Mouse (Mus musculus): ENCODE measurements at regions not wholly inside any gene's neighbourhood (a gene's known extent, or its start where the extent isn't known, plus 50 kb on each side); places are given as distances from the start of the nearest gene placed in this dataset.

DNA sequence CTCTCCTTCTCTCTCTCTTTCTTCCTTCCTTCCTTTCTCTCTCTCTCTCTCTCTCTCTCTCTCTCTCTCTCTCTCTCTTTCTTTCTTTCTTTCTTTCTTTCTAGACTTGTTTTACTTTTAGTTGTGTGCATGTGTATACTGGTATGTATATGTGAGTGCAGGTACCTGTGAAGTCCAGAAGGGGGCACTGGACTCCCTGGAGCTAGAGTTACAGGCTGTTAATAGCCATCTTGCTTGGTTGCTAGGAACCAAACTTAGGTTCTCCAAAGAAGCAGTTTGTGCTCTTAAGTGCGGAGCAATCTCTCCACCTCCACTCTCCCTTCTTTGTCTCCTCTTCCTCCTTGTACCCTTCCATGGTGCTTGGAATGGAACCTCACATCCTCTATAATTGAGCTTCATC lies 77.2 kb downstream of the Gm10604 start:
- WGBS = 100% methylated on average over 1 of the region's 1 CpGs
- Histone ChIP-seq H3K4me3 (ENCODE audit: low read depth, low read length) (no peak overlapping the region), H3K9me3 (ENCODE audit: control insufficient read depth) (no peaks in the 10 kb centered on the region), H3K36me3 (ENCODE audit: control insufficient read depth, insufficient read depth) (no peaks in the 10 kb centered on the region), H3K27me3 (replicated peaks; ENCODE audit: control insufficient read depth, insufficient read depth, low read length) (no peaks in the 10 kb centered on the region), H3K9ac (ENCODE audit: low read depth, low read length) (no peak overlapping the region), H3K4me2 (replicated peaks; ENCODE audit: low read depth) (no peak overlapping the region), H3K27ac (ENCODE audit: low read depth, low read length) (no peak overlapping the region), H3K4me1 (replicated peaks; ENCODE audit: control insufficient read depth, insufficient read depth, low read length) (no peaks in the 10 kb centered on the region)
- TF ChIP-seq CTCF (IDR thresholded peaks at IDR 0.05; ENCODE audit: low read depth) = 0 out of 2 replicates have a peak, but pooled peaks have one; percentile 9
- ATAC-seq = no peak

DNA sequence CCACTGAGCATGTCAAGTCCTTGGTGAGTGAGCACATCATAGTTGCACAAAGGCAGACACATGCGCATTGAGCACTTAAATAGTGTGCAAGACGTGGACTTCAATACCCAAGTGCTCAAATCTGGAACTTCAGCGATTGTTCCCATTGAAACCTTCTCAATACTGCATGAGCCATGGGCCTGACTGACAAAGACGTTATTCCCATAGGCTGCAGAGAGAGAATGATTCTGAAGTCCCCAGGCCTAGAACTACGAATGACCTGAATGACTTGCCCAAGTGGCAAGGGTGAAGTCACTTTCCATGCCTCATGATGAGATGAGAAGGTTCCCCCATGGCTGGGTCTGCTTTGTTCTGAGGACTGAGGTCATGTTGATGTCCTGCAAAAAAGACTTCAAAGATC lies 77.7 kb downstream of the Gm10604 start:
- Histone ChIP-seq H3K9ac (ENCODE audit: low read depth, low read length) (no peak overlapping the region), H3K27ac (ENCODE audit: low read depth, low read length) (no peak overlapping the region), H3K4me1 (replicated peaks; ENCODE audit: control insufficient read depth, insufficient read depth, low read length) (no peaks in the 10 kb centered on the region), H3K4me3 (ENCODE audit: low read depth, low read length) (no peak overlapping the region), H3K27me3 (replicated peaks; ENCODE audit: control insufficient read depth, insufficient read depth, low read length) (no peaks in the 10 kb centered on the region), H3K36me3 (ENCODE audit: control insufficient read depth, insufficient read depth) (no peaks in the 10 kb centered on the region), H3K4me2 (replicated peaks; ENCODE audit: low read depth) (no peak overlapping the region), H3K9me3 (ENCODE audit: control insufficient read depth) (no peaks in the 10 kb centered on the region)
- TF ChIP-seq CTCF (IDR thresholded peaks at IDR 0.05; ENCODE audit: low read depth) = no peak
- 94% methylated on average over 5 of the region's 5 CpGs for WGBS
- ATAC-seq = no peak

DNA sequence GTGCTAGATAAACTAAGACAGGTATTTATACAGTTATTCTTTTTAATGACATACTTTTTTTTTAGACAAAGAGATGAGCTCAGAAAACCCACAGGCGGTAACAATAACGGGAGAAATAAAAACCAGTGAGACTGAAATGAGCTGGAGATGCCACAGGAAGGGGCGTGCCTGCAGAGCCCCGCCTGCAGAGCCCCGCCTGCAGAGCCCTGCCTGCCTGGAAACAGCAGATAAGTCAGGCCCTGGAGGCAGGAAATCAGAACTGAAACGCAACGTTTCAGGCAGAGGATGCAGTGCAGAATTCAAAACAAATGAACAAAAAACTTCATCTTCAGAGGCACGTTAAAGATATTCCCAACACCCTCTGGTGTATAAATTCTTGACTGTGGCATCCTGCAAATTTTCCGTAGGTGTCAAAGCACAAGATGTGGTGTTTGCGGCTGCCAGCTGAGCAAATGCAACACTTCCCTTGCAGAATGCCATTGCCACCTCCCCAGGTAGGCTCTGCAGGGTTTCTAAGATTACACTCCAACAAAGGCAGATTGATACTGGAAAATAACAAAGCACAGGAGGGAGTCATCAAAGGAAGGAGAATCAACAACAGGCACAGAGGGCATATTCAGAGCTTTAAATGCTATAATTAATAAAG lies 81.0 kb downstream of the Gm10604 start:
- WGBS = 11% methylated on average over 10 of the region's 10 CpGs
- ATAC-seq = no peak
- Histone ChIP-seq H3K4me2 (replicated peaks; ENCODE audit: low read depth) (no peak overlapping the region), H3K4me3 (ENCODE audit: low read depth, low read length) (no peak overlapping the region), H3K27ac (ENCODE audit: low read depth, low read length) (no peak overlapping the region), H3K36me3 (ENCODE audit: control insufficient read depth, insufficient read depth) (no peaks in the 10 kb centered on the region), H3K4me1 (replicated peaks; ENCODE audit: control insufficient read depth, insufficient read depth, low read length) (no peaks in the 10 kb centered on the region), H3K9me3 (ENCODE audit: control insufficient read depth) (no peaks in the 10 kb centered on the region), H3K9ac (ENCODE audit: low read depth, low read length) (no peak overlapping the region), H3K27me3 (replicated peaks; ENCODE audit: control insufficient read depth, insufficient read depth, low read length) (no peaks in the 10 kb centered on the region)
- no peak for TF ChIP-seq CTCF (IDR thresholded peaks at IDR 0.05; ENCODE audit: low read depth)

DNA sequence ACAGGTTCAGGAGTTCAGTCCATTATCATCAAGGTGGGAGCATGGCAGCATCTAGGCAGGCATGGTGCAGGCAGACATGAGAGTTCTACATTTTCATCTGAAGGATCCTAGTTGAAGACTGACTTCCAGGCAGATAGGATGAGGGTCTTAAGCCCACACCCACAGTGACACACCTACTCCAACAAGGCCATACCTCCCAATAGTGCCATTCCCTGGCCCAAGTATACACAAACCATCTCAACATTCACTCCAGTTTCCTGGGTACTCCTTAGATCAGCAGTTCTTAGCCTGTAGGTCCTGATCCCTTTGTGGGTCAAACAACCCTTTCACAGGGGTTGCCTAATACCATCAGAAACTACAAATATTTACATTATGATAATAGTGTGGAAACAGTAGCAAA lies 83.8 kb downstream of the Gm10604 start:
- H3K9me3 ChIP-seq (ENCODE audit: control insufficient read depth) = no peaks in the 10 kb centered on the region
- no peak overlapping the region for H3K27ac ChIP-seq (ENCODE audit: low read depth, low read length)
- H3K4me2 ChIP-seq (replicated peaks; ENCODE audit: low read depth) = no peak overlapping the region
- H3K4me3 ChIP-seq (ENCODE audit: low read depth, low read length) = no peak overlapping the region
- no peaks in the 10 kb centered on the region for H3K4me1 ChIP-seq (replicated peaks; ENCODE audit: control insufficient read depth, insufficient read depth, low read length)
- H3K9ac ChIP-seq (ENCODE audit: low read depth, low read length) = no peak overlapping the region
- ATAC-seq = no peak
- no peaks in the 10 kb centered on the region for H3K27me3 ChIP-seq (replicated peaks; ENCODE audit: control insufficient read depth, insufficient read depth, low read length)
- no peaks in the 10 kb centered on the region for H3K36me3 ChIP-seq (ENCODE audit: control insufficient read depth, insufficient read depth)
- TF ChIP-seq CTCF (IDR thresholded peaks at IDR 0.05; ENCODE audit: low read depth) = no peak

DNA sequence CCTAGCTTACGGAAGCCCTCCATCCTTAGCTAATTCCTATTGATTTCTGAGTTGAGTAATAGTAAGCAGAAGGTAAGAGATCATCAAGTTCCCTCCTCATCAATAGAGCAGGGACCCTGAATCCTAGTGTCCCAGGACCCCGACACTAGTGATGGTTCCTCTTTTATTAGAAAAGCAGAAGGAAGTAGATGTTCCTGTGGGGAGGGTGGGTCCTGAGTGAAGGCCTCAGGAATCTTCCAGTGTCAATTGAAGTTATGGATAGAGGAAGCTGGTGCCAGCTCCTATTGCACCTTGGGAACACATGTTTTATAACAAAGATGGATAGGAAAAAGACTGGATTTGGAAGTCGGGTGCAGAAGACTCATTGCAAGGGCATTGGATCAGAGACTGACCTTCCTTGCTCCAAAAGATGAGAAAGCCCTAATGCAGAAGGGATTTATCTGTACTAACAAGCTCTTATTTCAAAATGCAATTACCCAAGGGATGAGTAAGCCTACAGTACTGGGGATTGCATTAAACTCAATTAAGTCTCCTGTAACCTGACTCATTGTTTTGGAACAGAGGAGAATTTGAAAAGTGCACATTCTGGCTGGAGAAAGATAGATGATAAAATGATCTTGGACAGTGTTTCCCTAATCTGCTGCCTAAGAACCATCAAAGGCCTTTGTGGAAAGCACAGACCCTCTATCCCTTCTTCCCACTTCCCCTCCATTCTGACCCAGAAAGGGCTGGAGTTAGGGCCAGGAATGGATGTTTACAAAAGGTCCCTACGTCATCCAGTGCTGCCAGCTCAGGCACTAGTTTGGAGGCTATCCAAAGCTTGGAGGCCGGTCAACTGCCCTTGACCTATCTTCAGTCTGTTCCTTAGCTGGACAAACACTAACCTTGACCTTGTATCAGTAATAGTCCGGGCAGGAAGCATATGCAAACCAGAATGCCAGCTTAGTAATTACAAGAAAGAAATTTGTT lies 84.9 kb downstream of the Gm10604 start:
- Histone ChIP-seq H3K4me1 (replicated peaks; ENCODE audit: control insufficient read depth, insufficient read depth, low read length) (no peaks in the 10 kb centered on the region), H3K9ac (ENCODE audit: low read depth, low read length) (no peak overlapping the region), H3K36me3 (ENCODE audit: control insufficient read depth, insufficient read depth) (no peaks in the 10 kb centered on the region), H3K4me3 (ENCODE audit: low read depth, low read length) (no peak overlapping the region), H3K4me2 (replicated peaks; ENCODE audit: low read depth) (no peak overlapping the region), H3K27me3 (replicated peaks; ENCODE audit: control insufficient read depth, insufficient read depth, low read length) (no peaks in the 10 kb centered on the region), H3K27ac (ENCODE audit: low read depth, low read length) (no peak overlapping the region), H3K9me3 (ENCODE audit: control insufficient read depth) (no peaks in the 10 kb centered on the region)
- no peak for TF ChIP-seq CTCF (IDR thresholded peaks at IDR 0.05; ENCODE audit: low read depth)
- no peak for ATAC-seq
- 77% methylated on average over 6 of the region's 6 CpGs for WGBS

DNA sequence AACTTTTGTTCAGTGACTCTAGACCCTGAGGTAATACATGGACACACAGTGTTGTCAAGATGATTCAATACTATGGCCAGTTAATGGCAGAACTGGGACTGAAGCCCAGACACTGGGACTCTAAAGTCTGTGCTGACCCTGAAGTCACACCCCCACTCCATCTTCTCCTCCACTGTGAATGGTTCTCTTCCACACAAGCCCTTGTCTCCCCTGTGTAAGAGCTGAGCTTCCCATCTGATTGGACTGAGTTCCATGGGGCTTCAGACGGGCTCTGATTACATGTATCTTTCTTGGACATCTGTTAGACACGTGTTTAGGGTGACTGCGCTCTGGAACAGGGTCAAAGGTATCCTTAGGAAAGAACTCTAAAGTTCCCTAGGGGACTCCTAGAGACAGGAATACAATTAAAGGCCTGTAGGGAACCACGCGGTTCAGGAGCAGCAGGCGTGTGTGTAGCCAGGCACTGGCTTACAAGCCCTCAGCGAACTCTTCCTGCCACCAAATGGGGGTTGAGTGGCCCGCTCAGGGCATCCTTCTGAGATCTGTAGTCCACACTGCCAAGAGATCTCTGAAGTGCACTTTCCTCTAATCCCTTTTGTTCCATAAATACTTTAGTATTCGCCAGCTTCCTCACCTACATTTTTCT lies 87.4 kb downstream of the Gm10604 start:
- no peak overlapping the region for H3K4me2 ChIP-seq (replicated peaks; ENCODE audit: low read depth)
- no peak overlapping the region for H3K4me3 ChIP-seq (ENCODE audit: low read depth, low read length)
- WGBS = 76% methylated on average over 9 of the region's 9 CpGs
- TF ChIP-seq CTCF (IDR thresholded peaks at IDR 0.05; ENCODE audit: low read depth) = no peak
- no peak overlapping the region for H3K9ac ChIP-seq (ENCODE audit: low read depth, low read length)
- no peaks in the 10 kb centered on the region for H3K9me3 ChIP-seq (ENCODE audit: control insufficient read depth)
- H3K27me3 ChIP-seq (replicated peaks; ENCODE audit: control insufficient read depth, insufficient read depth, low read length) = no peaks in the 10 kb centered on the region
- ATAC-seq = no peak
- no peaks in the 10 kb centered on the region for H3K4me1 ChIP-seq (replicated peaks; ENCODE audit: control insufficient read depth, insufficient read depth, low read length)
- H3K27ac ChIP-seq (ENCODE audit: low read depth, low read length) = no peak overlapping the region
- H3K36me3 ChIP-seq (ENCODE audit: control insufficient read depth, insufficient read depth) = no peaks in the 10 kb centered on the region
